Mouse (Mus musculus) ES-Bruce4 (cell line): ENCODE results near the gene Cldn13. TPM values are rescaled to one million over a fixed set of nuclear protein-coding genes. Genes with fewer than 3 reads are reported as not detected.
A peak's percentile ranks its signal among the peaks of the same experiment; 100 is the strongest.
"Not testable (repeated sequence)": the region's sequence is repeated elsewhere in the genome, so short reads cannot be mapped to it uniquely, and the experiment has no call there.

Source experiments
- H3K27ac ChIP-seq: 2 replicates; pipeline ENCODE4 v1.5.1; 2012; ENCODE audit warnings: low read length, inconsistent platforms; ENCODE audit not compliant: insufficient read depth
- H3K27me3 ChIP-seq: 2 replicates; pipeline ENCODE4 v1.6.1; 2012; ENCODE audit warnings: mild to moderate bottlenecking, low read length, inconsistent platforms; ENCODE audit not compliant: control insufficient read depth, poor library complexity, insufficient read depth, severe bottlenecking
- H3K36me3 ChIP-seq: 2 replicates; pipeline ENCODE4 v1.6.1; 2012; ENCODE audit warnings: inconsistent platforms, mild to moderate bottlenecking, low read length, moderate library complexity; ENCODE audit not compliant: control insufficient read depth, poor library complexity, insufficient read depth, severe bottlenecking
- H3K4me1 ChIP-seq: one replicate; pipeline ENCODE4 v1.8.1; 2011; ENCODE audit warnings: low read length; ENCODE audit not compliant: control insufficient read depth, insufficient read depth
- H3K4me3 ChIP-seq: 2 replicates; pipeline ENCODE4 v1.5.1; 2011; ENCODE audit warnings: low read depth, mild to moderate bottlenecking, low read length
- H3K9ac ChIP-seq: 2 replicates; pipeline ENCODE4 v1.6.1; 2012; ENCODE audit warnings: low read depth, mild to moderate bottlenecking, inconsistent platforms; ENCODE audit not compliant: poor library complexity, severe bottlenecking
- H3K9me3 ChIP-seq: replicated peaks from 2 replicates; pipeline ENCODE4 v1.6.1; 2012; ENCODE audit warnings: mild to moderate bottlenecking, low read length, inconsistent platforms; ENCODE audit not compliant: control insufficient read depth, poor library complexity, insufficient read depth, severe bottlenecking
- CTCF ChIP-seq: IDR thresholded peaks from one replicate; pipeline ENCODE4 v1.8.1; 2011; ENCODE audit warnings: low read depth, low read length
- EP300 ChIP-seq: IDR thresholded peaks from 2 replicates; pipeline ENCODE4 v1.6.1; 2011; ENCODE audit warnings: low read depth, low read length; ENCODE audit not compliant: insufficient read depth
- POLR2A ChIP-seq: IDR thresholded peaks from one replicate; pipeline ENCODE4 v1.8.1; 2011; ENCODE audit warnings: low read length; ENCODE audit not compliant: insufficient read depth
- polyA plus RNA-seq: library from polyadenylated mRNA; stranded (reverse); fragments of >200 nt; gene quantifications from 2 replicates; pipeline ENCODE4 v1.2.4, GENCODE M21; 2011; ENCODE audit warnings: low read depth; ENCODE audit not compliant: missing spikeins, insufficient read depth, insufficient read length

Cldn13 gene
- polyA plus RNA-seq, 1 experiment, result not detected

- H3K9ac ChIP-seq, result no peak overlapping the region
- peaks cover 23% of the 10 kb centered on the region for H3K36me3 ChIP-seq
- TF ChIP-seq CTCF (no peak), POLR2A (no peak)
- H3K4me3 ChIP-seq, result no peak overlapping the region
- H3K9me3 ChIP-seq, result peaks cover 10% of the 10 kb centered on the region; the same call in 1 of the 2 replicates
- H3K27ac ChIP-seq, result peak overlapping the region; percentile 75
- H3K4me1 ChIP-seq, result peaks cover 6% of the 10 kb centered on the region
- H3K27me3 ChIP-seq, result no peaks in the 10 kb centered on the region
Observed at GRCm38 (mm10) chr5:134939069-134939468, 23.7 kb upstream of the Cldn13 start.

GRCm38 (mm10) chr5:134936626-134937185 is 21.4 kb upstream of the Cldn13 start:
- peak overlapping the region; percentile 90 for H3K27ac ChIP-seq
- peak; percentile 59; the same call in 1 of the 2 replicates for TF ChIP-seq EP300
- no peak for TF ChIP-seq POLR2A
- no peaks in the 10 kb centered on the region for H3K27me3 ChIP-seq
- no peak overlapping the region for H3K4me3 ChIP-seq
- H3K9ac ChIP-seq, result no peak overlapping the region
- peaks cover 19% of the 10 kb centered on the region for H3K9me3 ChIP-seq
- H3K4me1 ChIP-seq, result peaks cover 6% of the 10 kb centered on the region
- peaks cover 33% of the 10 kb centered on the region for H3K36me3 ChIP-seq

- Histone ChIP-seq H3K9ac (no peak overlapping the region), H3K4me1 (peaks cover 6% of the 10 kb centered on the region), H3K36me3 (peaks cover 30% of the 10 kb centered on the region), H3K27ac (peak overlapping the region; percentile 90), H3K9me3 (peaks cover 19% of the 10 kb centered on the region), H3K27me3 (no peaks in the 10 kb centered on the region), H3K4me3 (no peak overlapping the region)
- TF ChIP-seq CTCF, result no peak
- TF ChIP-seq EP300, result no peak
- TF ChIP-seq POLR2A, result no peak
Observed at GRCm38 (mm10) chr5:134936051-134936450, 20.7 kb upstream of the Cldn13 start.

- peaks cover 22% of the 10 kb centered on the region for H3K36me3 ChIP-seq
- H3K9me3 ChIP-seq, result peaks cover 19% of the 10 kb centered on the region
- TF ChIP-seq POLR2A, result no peak
- TF ChIP-seq CTCF, result no peak
- TF ChIP-seq EP300, result no peak
- no peak overlapping the region for H3K4me3 ChIP-seq
- no peaks in the 10 kb centered on the region for H3K27me3 ChIP-seq
- no peak overlapping the region for H3K9ac ChIP-seq
- no peak overlapping the region for H3K27ac ChIP-seq
- H3K4me1 ChIP-seq, result peaks cover 2% of the 10 kb centered on the region
Observed at GRCm38 (mm10) chr5:134934666-134935065, 19.3 kb upstream of the Cldn13 start.

- peaks cover 19% of the 10 kb centered on the region for H3K9me3 ChIP-seq
- peaks cover 22% of the 10 kb centered on the region for H3K36me3 ChIP-seq
- not testable (repeated sequence) for H3K27ac ChIP-seq, H3K27me3 ChIP-seq, H3K4me1 ChIP-seq, H3K9ac ChIP-seq, H3K4me3 ChIP-seq
Observed at GRCm38 (mm10) chr5:134933686-134934085, 18.4 kb upstream of the Cldn13 start.

- H3K27ac ChIP-seq, result no peak overlapping the region
- H3K27me3 ChIP-seq, result no peaks in the 10 kb centered on the region
- peaks cover 2% of the 10 kb centered on the region for H3K4me1 ChIP-seq
- H3K36me3 ChIP-seq, result peaks cover 22% of the 10 kb centered on the region
- TF ChIP-seq EP300 (no peak), POLR2A (no peak), CTCF (no peak)
- H3K9ac ChIP-seq, result 0 out of 2 replicates have a peak overlapping the region, but pooled peaks have one; percentile 70
- H3K4me3 ChIP-seq, result peak overlapping the region; percentile 88
- H3K9me3 ChIP-seq, result peaks cover 19% of the 10 kb centered on the region
Observed at GRCm38 (mm10) chr5:134933281-134933680, 18.0 kb upstream of the Cldn13 start.
